Mouse (Mus musculus) MEL (cell line): ENCODE data around the gene Erg. TPM values are rescaled to one million over a fixed set of nuclear protein-coding genes. Genes with fewer than 3 reads are reported as not detected.

Experiments used
- DNase-seq: peaks from one replicate; pipeline ENCODE4 v3.0.0; 2011; ENCODE audit warnings: low read depth, low spot score
- H3K27ac ChIP-seq: 2 replicates; pipeline ENCODE4 v1.5.1; 2012; ENCODE audit warnings: low read depth, mild to moderate bottlenecking, control low read depth, low read length, moderate library complexity; ENCODE audit not compliant: control insufficient read depth
- H3K27me3 ChIP-seq, 2 experiments: fragments of 150-350 bp in 1 of 2; sonication (generic) in 1 of 2; 2 replicates each; pipeline ENCODE4 v1.6.1; 2012; ENCODE audit warnings: low read length in 2 of 2, mild to moderate bottlenecking in 2 of 2, improper control_type of control experiment in 1 of 2, moderate library complexity in 1 of 2; ENCODE audit not compliant: insufficient read depth in 2 of 2, control insufficient read depth in 1 of 2
- H3K36me3 ChIP-seq, 2 experiments: 2 replicates each; pipeline ENCODE4 v1.6.1; 2012 to 2014; ENCODE audit warnings: low read length in 2 of 2, improper control_type of control experiment in 1 of 2, inconsistent platforms in 1 of 2, mild to moderate bottlenecking in 1 of 2; ENCODE audit not compliant: insufficient read depth in 2 of 2, control insufficient read depth in 1 of 2
- H3K4me1 ChIP-seq, 2 experiments: fragments of 150-350 bp in 1 of 2; sonication (generic) in 1 of 2; 2 replicates each; pipeline ENCODE4 v1.6.1; 2012; ENCODE audit warnings: low read length in 2 of 2, improper control_type of control experiment in 1 of 2, mild to moderate bottlenecking in 1 of 2; ENCODE audit not compliant: insufficient read depth in 2 of 2, control insufficient read depth in 1 of 2
- H3K4me3 ChIP-seq, 2 experiments: fragments of 150-350 bp in 1 of 2; sonication (generic) in 1 of 2; 2 replicates each; pipeline ENCODE4 v1.5.1; 2012; ENCODE audit warnings: low read depth in 2 of 2, low read length in 2 of 2, mild to moderate bottlenecking in 2 of 2, moderate library complexity in 2 of 2, control low read depth in 1 of 2, improper control_type of control experiment in 1 of 2; ENCODE audit not compliant: control insufficient read depth in 1 of 2, insufficient read depth in 1 of 2
- H3K79me2 ChIP-seq: 2 replicates; pipeline ENCODE4 v1.6.1; 2012; ENCODE audit warnings: mild to moderate bottlenecking, low read length, moderate library complexity; ENCODE audit not compliant: control insufficient read depth, poor library complexity, insufficient read depth
- H3K9ac ChIP-seq: 2 replicates; pipeline ENCODE4 v1.6.1; 2012; ENCODE audit warnings: low read depth, mild to moderate bottlenecking, control low read depth, low read length, moderate library complexity; ENCODE audit not compliant: control insufficient read depth, poor library complexity, severe bottlenecking
- H3K9me3 ChIP-seq: fragments of 150-350 bp; sonication (generic); replicated peaks from 2 replicates; pipeline ENCODE4 v1.6.1; 2012; ENCODE audit warnings: mild to moderate bottlenecking, low read length, improper control_type of control experiment, moderate library complexity; ENCODE audit not compliant: insufficient read depth
- BHLHE40 ChIP-seq: IDR thresholded peaks from 2 replicates; pipeline ENCODE4 v1.6.1; 2012; ENCODE audit warnings: low read depth, mild to moderate bottlenecking, inconsistent platforms, low read length, improper control_type of control experiment, borderline replicate concordance
- CHD1 ChIP-seq: IDR thresholded peaks from 2 replicates; pipeline ENCODE4 v1.6.1; 2012; ENCODE audit warnings: low read depth, mild to moderate bottlenecking, inconsistent platforms, low read length, improper control_type of control experiment
- CHD2 ChIP-seq: IDR thresholded peaks from 2 replicates; pipeline ENCODE4 v1.6.1; 2011; ENCODE audit warnings: low read length, improper control_type of control experiment
- ETS1 ChIP-seq: IDR thresholded peaks from 2 replicates; pipeline ENCODE4 v1.6.1; 2012; ENCODE audit warnings: low read depth, mild to moderate bottlenecking, inconsistent platforms, low read length, improper control_type of control experiment, moderate library complexity
- KAT2A ChIP-seq: conservative IDR thresholded peaks from 2 replicates; pipeline ENCODE4 v1.6.1; 2012; ENCODE audit warnings: low read depth, low read length, improper control_type of control experiment, inconsistent platforms
- MAFK ChIP-seq: IDR thresholded peaks from 2 replicates; pipeline ENCODE4 v1.6.1; 2011; ENCODE audit warnings: low read depth, mild to moderate bottlenecking, low read length, improper control_type of control experiment, borderline replicate concordance
- MAZ ChIP-seq: IDR thresholded peaks from 2 replicates; pipeline ENCODE4 v1.6.1; 2012; ENCODE audit warnings: low read depth, mild to moderate bottlenecking, inconsistent platforms, low read length, improper control_type of control experiment
- MXI1 ChIP-seq: IDR thresholded peaks from 2 replicates; pipeline ENCODE4 v1.6.1; 2011; ENCODE audit warnings: mild to moderate bottlenecking, low read depth, low read length, improper control_type of control experiment
- NRF1 ChIP-seq: IDR thresholded peaks from 2 replicates; pipeline ENCODE4 v1.6.1; 2014; ENCODE audit warnings: low read depth, mild to moderate bottlenecking, inconsistent platforms, low read length, improper control_type of control experiment, moderate library complexity; ENCODE audit not compliant: poor library complexity, insufficient read depth, severe bottlenecking
- POLR2A ChIP-seq, 2 experiments: IDR thresholded peaks; 2 replicates each; pipeline ENCODE4 v1.6.1; 2011 to 2012; ENCODE audit warnings: low read length in 2 of 2, mild to moderate bottlenecking in 2 of 2, control low read depth in 1 of 2, improper control_type of control experiment in 1 of 2, low read depth in 1 of 2, moderate library complexity in 1 of 2; ENCODE audit not compliant: control insufficient read depth in 1 of 2, insufficient read depth in 1 of 2, poor library complexity in 1 of 2
- POLR2AphosphoS2 ChIP-seq: IDR thresholded peaks from 2 replicates; pipeline ENCODE4 v1.6.1; 2011; ENCODE audit warnings: low read length, improper control_type of control experiment
- RCOR1 ChIP-seq: IDR thresholded peaks from 2 replicates; pipeline ENCODE4 v1.6.1; 2012; ENCODE audit warnings: low read depth, mild to moderate bottlenecking, inconsistent platforms, low read length, improper control_type of control experiment
- TBP ChIP-seq: IDR thresholded peaks from 2 replicates; pipeline ENCODE4 v1.8.0; 2011; ENCODE audit warnings: low read depth, low read length, improper control_type of control experiment
- TCF12 ChIP-seq: IDR thresholded peaks from 2 replicates; pipeline ENCODE4 v1.6.1; 2014; ENCODE audit warnings: low read depth, mild to moderate bottlenecking, inconsistent platforms, low read length, improper control_type of control experiment, moderate library complexity
- USF1 ChIP-seq: IDR thresholded peaks from 2 replicates; pipeline ENCODE4 v1.6.1; 2014; ENCODE audit warnings: low read depth, mild to moderate bottlenecking, inconsistent platforms, low read length, improper control_type of control experiment, moderate library complexity
- USF2 ChIP-seq, 2 experiments: IDR thresholded peaks; 2 replicates each; pipeline ENCODE4 v1.6.1; 2011 to 2012; ENCODE audit warnings: improper control_type of control experiment in 2 of 2, low read length in 2 of 2, borderline replicate concordance in 1 of 2, inconsistent platforms in 1 of 2, low read depth in 1 of 2, mild to moderate bottlenecking in 1 of 2; ENCODE audit not compliant: insufficient read depth in 1 of 2
- ZKSCAN1 ChIP-seq: IDR thresholded peaks from 2 replicates; pipeline ENCODE4 v1.6.1; 2012; ENCODE audit warnings: low read depth, mild to moderate bottlenecking, inconsistent platforms, low read length, improper control_type of control experiment, moderate library complexity
- polyA plus RNA-seq, 2 experiments: library from polyadenylated mRNA; stranded (reverse) in 1 of 2; unstranded in 1 of 2; fragments of >175 nt in 1 of 2; fragments of >200 nt in 1 of 2; gene quantifications; 2 replicates each; pipeline versions ENCODE4 v1.2.1 to v1.2.4; 2012; ENCODE audit warnings: low replicate concordance in 2 of 2, low read depth in 1 of 2; ENCODE audit not compliant: insufficient read length in 2 of 2, insufficient read depth in 1 of 2, missing spikeins in 1 of 2
- total RNA-seq: library from RNA; depleted of rRNA; stranded (reverse); fragments of 300-350 nt; gene quantifications from 2 replicates; pipeline ENCODE4 v1.2.3, GENCODE M21; 2012

Gene Erg
- total and polyA plus RNA-seq, 3 experiments = 0.11 to 0.27 TPM; not detected in 1

DNA sequence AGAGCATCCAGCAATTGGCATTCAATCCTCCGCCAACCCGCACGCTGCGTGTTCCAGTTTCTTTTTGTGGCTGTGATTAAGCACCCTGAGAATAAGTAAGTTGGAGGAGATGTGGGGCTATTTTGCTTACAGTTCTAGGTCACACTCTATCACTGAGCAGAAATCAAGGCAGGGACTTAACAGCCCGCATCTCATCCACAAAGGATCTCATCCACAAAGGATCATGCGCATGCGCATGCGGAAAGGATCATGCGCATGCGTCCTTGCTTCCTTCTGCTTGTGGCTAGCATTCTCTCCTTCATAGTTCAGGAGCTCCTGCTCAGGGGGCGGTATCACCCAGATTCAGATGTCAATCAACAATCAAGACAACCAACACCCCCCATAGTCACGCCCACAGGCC is 42.9 kb downstream of the Erg start:
- peaks cover 4 to 6% of the 10 kb centered on the region in 2 experiments for H3K27me3 ChIP-seq
- no peak overlapping the region for H3K27ac ChIP-seq
- DNase-seq = no peak
- H3K9me3 ChIP-seq = no peaks in the 10 kb centered on the region
- TF ChIP-seq TCF12 = no peak
- TF ChIP-seq RCOR1 = no peak
- TF ChIP-seq ZKSCAN1 = no peak
- no peak for TF ChIP-seq KAT2A
- no peak for TF ChIP-seq USF2 (IDR thresholded peaks at IDR 0.05; ENCODE audit: borderline replicate concordance in 1 of 2, insufficient read depth in 1 of 2, low read depth in 1 of 2, low read length in 2 of 2)
- TF ChIP-seq MXI1 = no peak
- TF ChIP-seq BHLHE40 = no peak
- no peak for TF ChIP-seq POLR2A (IDR thresholded peaks at IDR 0.05; ENCODE audit: control insufficient read depth in 1 of 2, insufficient read depth in 1 of 2, low read depth in 1 of 2, low read length in 2 of 2, poor library complexity in 1 of 2)
- TF ChIP-seq CHD2 = no peak
- TF ChIP-seq POLR2AphosphoS2 = no peak
- no peaks in the 10 kb centered on the region for H3K79me2 ChIP-seq
- H3K36me3 ChIP-seq = no peaks in the 10 kb centered on the region
- H3K4me1 ChIP-seq = no peaks in the 10 kb centered on the region
- H3K4me3 ChIP-seq = no peak overlapping the region
- H3K9ac ChIP-seq = no peak overlapping the region

DNA sequence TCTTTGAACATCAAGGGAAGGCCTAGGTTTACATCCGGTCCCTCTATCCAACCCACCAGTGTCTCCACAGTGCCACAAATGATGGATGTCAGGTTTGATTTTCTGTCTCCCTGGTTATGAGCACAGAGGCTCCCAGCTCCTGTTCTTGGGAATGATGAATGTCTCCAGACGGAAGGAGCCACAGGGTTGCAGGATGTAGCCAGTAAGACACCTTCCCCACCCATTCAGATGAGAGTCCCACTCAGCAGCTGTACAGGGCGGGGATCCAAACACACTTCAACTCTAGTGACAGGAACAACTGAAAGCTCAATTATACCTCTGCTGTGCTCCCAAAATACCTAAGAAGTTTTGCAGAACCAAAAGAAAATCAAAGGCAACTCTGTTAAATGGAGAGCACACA is 51.2 kb downstream of the Erg start:
- no peaks in the 10 kb centered on the region for H3K79me2 ChIP-seq
- H3K9ac ChIP-seq = no peak overlapping the region
- H3K4me1 ChIP-seq = no peaks in the 10 kb centered on the region
- H3K36me3 ChIP-seq = no peaks in the 10 kb centered on the region
- no peak for TF ChIP-seq BHLHE40
- no peak for TF ChIP-seq ZKSCAN1
- no peak for TF ChIP-seq USF1
- TF ChIP-seq TBP = no peak
- TF ChIP-seq ETS1 = no peak
- no peak for TF ChIP-seq POLR2A (IDR thresholded peaks at IDR 0.05; ENCODE audit: control insufficient read depth in 1 of 2, insufficient read depth in 1 of 2, low read depth in 1 of 2, low read length in 2 of 2, poor library complexity in 1 of 2)
- no peak for TF ChIP-seq NRF1
- no peak for TF ChIP-seq MAZ
- no peak for TF ChIP-seq MAFK
- no peak for TF ChIP-seq CHD1
- no peak for TF ChIP-seq RCOR1
- no peak overlapping the region for H3K27ac ChIP-seq
- H3K4me3 ChIP-seq = no peak overlapping the region
- DNase-seq = no peak
- peaks cover 5 to 12% of the 10 kb centered on the region in 2 experiments for H3K27me3 ChIP-seq
- no peaks in the 10 kb centered on the region for H3K9me3 ChIP-seq
